Mouse (Mus musculus) limb, embryonic 11.5 days (tissue): ENCODE results near the gene Pitx1. TPM values are rescaled to one million over a fixed set of nuclear protein-coding genes. Genes with fewer than 3 reads are reported as not detected.

ENCODE experiments used
- ATAC-seq: fragments of 200-750 bp; cut with Nextera tagmentation; 2 replicates; pipeline ENCODE4 v1.8.0; 2017; ENCODE audit warnings: low read depth; ENCODE audit not compliant: insufficient number of reproducible peaks, low FRiP score, low TSS enrichment
- DNase-seq: peaks from one replicate; pipeline ENCODE4 v3.0.0-alpha.2; 2015; ENCODE audit warnings: low spot score
- H3K27ac ChIP-seq: fragments of 300-500 bp; sonication (generic); replicated peaks from 2 replicates; pipeline ENCODE4 v1.5.1; 2014; ENCODE audit warnings: low read depth, mild to moderate bottlenecking, low read length
- H3K27me3 ChIP-seq: fragments of 300-500 bp; sonication (generic); 2 replicates; pipeline ENCODE4 v1.6.1; 2014; ENCODE audit warnings: mild to moderate bottlenecking, low read length, mixed read lengths; ENCODE audit not compliant: control insufficient read depth, insufficient read depth
- H3K36me3 ChIP-seq: fragments of 300-500 bp; sonication (generic); 2 replicates; pipeline ENCODE4 v1.6.1; 2014; ENCODE audit warnings: mild to moderate bottlenecking, low read length, moderate library complexity, mixed read lengths; ENCODE audit not compliant: control insufficient read depth, insufficient read depth
- H3K4me1 ChIP-seq: fragments of 300-500 bp; sonication (generic); 2 replicates; pipeline ENCODE4 v1.6.1; 2014; ENCODE audit warnings: low read length, mixed read lengths; ENCODE audit not compliant: control insufficient read depth, insufficient read depth
- H3K4me2 ChIP-seq: fragments of 300-500 bp; sonication (generic); 2 replicates; pipeline ENCODE4 v1.6.1; 2014; ENCODE audit warnings: low read depth, mild to moderate bottlenecking, moderate library complexity; ENCODE audit not compliant: severe bottlenecking
- H3K4me3 ChIP-seq: fragments of 300-500 bp; sonication (generic); 2 replicates; pipeline ENCODE4 v1.5.1; 2014; ENCODE audit warnings: low read depth, low read length
- H3K9ac ChIP-seq: fragments of 300-500 bp; sonication (generic); 2 replicates; pipeline ENCODE4 v1.6.1; 2014; ENCODE audit warnings: mild to moderate bottlenecking, low read length
- H3K9me3 ChIP-seq: fragments of 300-500 bp; sonication (generic); 2 replicates; pipeline ENCODE4 v1.6.1; 2016; ENCODE audit warnings: low read length; ENCODE audit not compliant: control insufficient read depth
- WGBS: fragments of 180-500 bp; shearing (Covaris S2); extraction: QIAGEN DNeasy Blood & Tissue Kit; methylation state at CpG from one replicate; pipeline ENCODE4 v1.1.7; 2014; 5-methylcytosine and 5-hydroxymethylcytosine counted together
- polyA plus RNA-seq: library from polyadenylated mRNA; unstranded; fragments of >200 nt; fragmentation: Nextera tagmentation; extraction: Ambion mirVana; gene quantifications from 2 replicates; pipeline ENCODE4 v1.2.1, GENCODE M21; 2014

Pitx1 gene
- polyA plus RNA-seq, 1 experiment from 2014 or later = 197 TPM

GRCm38 (mm10) chr13:55775056-55775455 lies 60.9 kb downstream of the Pitx1 start:
- no peaks in the 10 kb centered on the region for H3K36me3 ChIP-seq
- 7% methylated on average over 11 of the region's 11 CpGs for WGBS
- H3K27ac ChIP-seq = peak overlapping the region; percentile 52; the same call in 1 of the 2 replicates
- ATAC-seq = peak; percentile 39; the same call in 1 of the 2 replicates
- peak; percentile 70 for DNase-seq
- no peaks in the 10 kb centered on the region for H3K9me3 ChIP-seq
- 0 out of 2 replicates have a peak overlapping the region, but pooled peaks have one; percentile 30 for H3K9ac ChIP-seq
- no peak overlapping the region for H3K4me2 ChIP-seq
- H3K4me1 ChIP-seq = peaks cover 10% of the 10 kb centered on the region; the same call in 1 of the 2 replicates
- H3K4me3 ChIP-seq = no peak overlapping the region
- no peaks in the 10 kb centered on the region for H3K27me3 ChIP-seq

Other genes starting within 250 kb of the Pitx1 start
- 16.9 and 21.3 TPM in 2 replicates for gene B4galt7, start 236.3 kb downstream of the Pitx1 start, polyA plus RNA-seq
- 53.8 and 56.3 TPM in 2 replicates for gene Caml, start 213.2 kb downstream of the Pitx1 start, polyA plus RNA-seq
- gene Ddx46, start 201.2 kb downstream of the Pitx1 start, polyA plus RNA-seq = 60.8 and 61.8 TPM in 2 replicates
- 75.6 and 84.4 TPM in 2 replicates for gene B230219D22Rik, start 143.1 kb downstream of the Pitx1 start, polyA plus RNA-seq
- gene Txndc15, start 121.5 kb downstream of the Pitx1 start, polyA plus RNA-seq = 85.9 and 91.7 TPM in 2 replicates
- 44.7 and 44.9 TPM in 2 replicates for gene Pcbd2, start 108.8 kb downstream of the Pitx1 start, polyA plus RNA-seq
- 0.19 TPM in 1 of 2 replicates, not detected in the other for gene Catsper3, start 51.6 kb downstream of the Pitx1 start, polyA plus RNA-seq